ENCODE assay signal across 8 mouse cellular contexts in genomic region chr11:21308119-21308518, GRCm38 (mm10).
DNase-seq lines count a peak whose midpoint lies in the region; ATAC-seq and TF ChIP-seq lines count a peak whose summit lies in the region.

No protein-coding gene starts in this region.

- no peak overlapping the region for H3K4me2 ChIP-seq in heart, postnatal 0 days (ENCODE audit: low read depth, low read length)
- H3K4me2 ChIP-seq in heart, embryonic 11.5 days: no peak overlapping the region

- no peaks in the 10 kb centered on the region for H3K9me3 ChIP-seq in heart, postnatal 0 days (replicated peaks; ENCODE audit: control insufficient read depth, low read length)
- H3K9me3 ChIP-seq in heart, embryonic 11.5 days (replicated peaks; ENCODE audit: control insufficient read depth, low read length): no peaks in the 10 kb centered on the region
- no peaks in the 10 kb centered on the region for H3K9me3 ChIP-seq in limb, embryonic 10.5 days (replicated peaks)

- DNase-seq in heart, postnatal 0 days (ENCODE audit: low spot score): no peak
- DNase-seq in 416B (ENCODE audit: low read depth) (peak; percentile 49), ZHBTc4 (ENCODE audit: low read depth, low spot score) (peak; percentile 26)
- DNase-seq in limb, embryonic 10.5 days (ENCODE audit: low spot score): peak; percentile 40
- no peak for DNase-seq in right cerebral cortex, adult 18-20 months
- no peak for DNase-seq in ovary, postnatal 10 days (ENCODE audit: low spot score)
- DNase-seq in cerebellum, adult 9-11 months: no peak

- TF ChIP-seq CTCF in heart, postnatal 0 days (IDR thresholded peaks at IDR 0.05; ENCODE audit: low read depth): peak; percentile 56

- no peak overlapping the region for H3K9ac ChIP-seq in heart, postnatal 0 days (replicated peaks; ENCODE audit: low read depth, low read length)
- H3K9ac ChIP-seq in heart, embryonic 11.5 days (ENCODE audit: low read depth, low read length): no peak overlapping the region

- WGBS in heart, postnatal 0 days: 90% methylated on average over 5 of the region's 5 CpGs
- whole genome bisulfite sequencing in heart, embryonic 11.5 days (ENCODE audit: insufficient replicate concordance): 86% methylated on average over 5 of the region's 5 CpGs
- WGBS in limb, embryonic 10.5 days: 86% methylated on average over 5 of the region's 5 CpGs

- no peaks in the 10 kb centered on the region for H3K4me1 ChIP-seq in heart, postnatal 0 days (ENCODE audit: control insufficient read depth, insufficient read depth)
- peaks cover 5% of the 10 kb centered on the region; the same call in 1 of the 2 replicates for H3K4me1 ChIP-seq in heart, embryonic 11.5 days (ENCODE audit: control insufficient read depth, insufficient read depth, low read length)
- no peaks in the 10 kb centered on the region for H3K4me1 ChIP-seq in limb, embryonic 10.5 days

- no peaks in the 10 kb centered on the region for H3K27me3 ChIP-seq in heart, postnatal 0 days (ENCODE audit: control insufficient read depth, insufficient read depth, low read length)
- H3K27me3 ChIP-seq in heart, embryonic 11.5 days (ENCODE audit: control insufficient read depth, insufficient read depth, low read length): no peaks in the 10 kb centered on the region
- H3K27me3 ChIP-seq in limb, embryonic 10.5 days (ENCODE audit: low read depth, poor library complexity, severe bottlenecking): no peaks in the 10 kb centered on the region

- TF ChIP-seq EP300 in heart, postnatal 0 days (IDR thresholded peaks at IDR 0.05; ENCODE audit: low read depth): no peak

- H3K4me3 ChIP-seq in heart, postnatal 0 days (ENCODE audit: low read depth, low read length): no peak overlapping the region
- H3K4me3 ChIP-seq in heart, embryonic 11.5 days (ENCODE audit: low read depth, low read length): no peak overlapping the region
- H3K4me3 ChIP-seq in limb, embryonic 10.5 days: no peak overlapping the region

- peaks cover 45% of the 10 kb centered on the region for H3K36me3 ChIP-seq in heart, postnatal 0 days (replicated peaks; ENCODE audit: control insufficient read depth, insufficient read depth, low read length)
- H3K36me3 ChIP-seq in heart, embryonic 11.5 days (ENCODE audit: control insufficient read depth, insufficient read depth, low read length): no peaks in the 10 kb centered on the region
- peaks cover 47% of the 10 kb centered on the region for H3K36me3 ChIP-seq in limb, embryonic 10.5 days

- ATAC-seq in heart, postnatal 0 days (ENCODE audit: insufficient read depth, low read depth): no peak
- no peak for ATAC-seq in heart, embryonic 11.5 days (replicated peaks; ENCODE audit: insufficient number of reproducible peaks, low FRiP score, low TSS enrichment)

- no peak overlapping the region for H3K27ac ChIP-seq in heart, postnatal 0 days (ENCODE audit: low read depth)
- no peak overlapping the region for H3K27ac ChIP-seq in heart, embryonic 11.5 days (ENCODE audit: low read depth, low read length)
- no peak overlapping the region for H3K27ac ChIP-seq in limb, embryonic 10.5 days

Comparison
In these comparisons a context has a peak if more than half of its experiments do, and no peak if none do; other contexts are left out.
1. DNase-seq: peak in 416B (single experiment), ZHBTc4 (single experiment) and limb, embryonic 10.5 days (single experiment); none in heart, postnatal 0 days (single experiment), right cerebral cortex, adult 18-20 months (single experiment), ovary, postnatal 10 days (single experiment) and cerebellum, adult 9-11 months (single experiment).